Mouse (Mus musculus) forebrain, embryonic 14.5 days (tissue): ENCODE measurements at regions not wholly inside any gene's neighbourhood (a gene's known extent, or its start where the extent isn't known, plus 50 kb on each side); places are given as distances from the start of the nearest gene placed in this dataset.

Source experiments
- ATAC-seq: fragments of 200-750 bp; cut with Nextera tagmentation; 2 replicates; pipeline ENCODE4 v1.8.0; 2017; ENCODE audit warnings: mild to moderate bottlenecking, moderate library complexity
- DNase-seq: peaks from one replicate; pipeline ENCODE4 v3.0.0-alpha.2; 2015; ENCODE audit warnings: low spot score
- H3K27ac ChIP-seq: fragments of 300-500 bp; sonication (generic); 2 replicates; pipeline ENCODE4 v1.5.1; 2014; ENCODE audit warnings: low read depth, mild to moderate bottlenecking, control low read depth, low read length, moderate library complexity
- H3K27me3 ChIP-seq: fragments of 300-500 bp; sonication (generic); replicated peaks from 2 replicates; pipeline ENCODE4 v1.6.1; 2014; ENCODE audit warnings: low read length, control low read depth, mixed read lengths; ENCODE audit not compliant: control insufficient read depth, insufficient read depth
- H3K36me3 ChIP-seq: fragments of 300-500 bp; sonication (generic); 2 replicates; pipeline ENCODE4 v1.6.1; 2014; ENCODE audit warnings: low read length, control low read depth; ENCODE audit not compliant: control insufficient read depth, insufficient read depth
- H3K4me1 ChIP-seq: fragments of 300-500 bp; sonication (generic); 2 replicates; pipeline ENCODE4 v1.6.1; 2014; ENCODE audit warnings: antibody characterized with exemption, low read length, control low read depth; ENCODE audit not compliant: control insufficient read depth, insufficient read depth
- H3K4me2 ChIP-seq: fragments of 300-500 bp; sonication (generic); 2 replicates; pipeline ENCODE4 v1.6.1; 2014; ENCODE audit warnings: mild to moderate bottlenecking, control low read depth, low read length
- H3K4me3 ChIP-seq: fragments of 300-500 bp; sonication (generic); 2 replicates; pipeline ENCODE4 v1.5.1; 2014; ENCODE audit warnings: low read depth, low read length, control low read depth
- H3K9ac ChIP-seq: fragments of 300-500 bp; sonication (generic); 2 replicates; pipeline ENCODE4 v1.6.1; 2014; ENCODE audit warnings: mild to moderate bottlenecking, low read length, control low read depth, moderate library complexity
- H3K9me3 ChIP-seq: fragments of 300-500 bp; sonication (generic); replicated peaks from 2 replicates; pipeline ENCODE4 v1.6.1; 2016; ENCODE audit warnings: low read length, control low read depth, mixed read lengths; ENCODE audit not compliant: control insufficient read depth
- WGBS: fragments of 180-500 bp; shearing (Covaris S2); extraction: QIAGEN DNeasy Blood & Tissue Kit; methylation state at CpG from one replicate; pipeline ENCODE4 v1.1.7; 2014; 5-methylcytosine and 5-hydroxymethylcytosine counted together

DNA sequence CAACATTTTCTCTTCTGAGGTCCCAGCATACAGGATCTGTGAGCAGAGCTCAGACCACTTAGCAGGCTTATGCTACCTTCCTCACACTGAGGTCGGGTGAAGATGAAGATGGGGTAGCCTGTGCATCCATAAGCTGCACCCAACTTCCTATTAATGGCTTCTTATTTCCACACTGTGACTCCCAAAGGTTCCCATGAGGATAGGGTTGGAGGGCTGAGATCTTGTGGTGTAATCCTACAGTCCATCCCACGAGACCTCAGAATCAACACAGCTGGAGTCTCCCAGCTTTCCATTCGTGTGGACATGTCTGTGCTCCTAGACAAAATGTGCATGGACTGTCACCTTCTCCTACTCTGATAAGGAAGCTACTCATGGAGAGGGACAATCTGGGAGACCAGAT is 80.0 kb upstream of the Cd93 start:
- no peak for ATAC-seq
- H3K4me1 ChIP-seq = no peaks in the 10 kb centered on the region
- no peaks in the 10 kb centered on the region for H3K36me3 ChIP-seq
- no peak overlapping the region for H3K27ac ChIP-seq
- H3K4me2 ChIP-seq = no peak overlapping the region
- DNase-seq = no peak
- no peak overlapping the region for H3K4me3 ChIP-seq
- no peaks in the 10 kb centered on the region for H3K27me3 ChIP-seq
- WGBS = 75% methylated on average over 3 of the region's 3 CpGs
- H3K9ac ChIP-seq = no peak overlapping the region
- no peaks in the 10 kb centered on the region for H3K9me3 ChIP-seq

DNA sequence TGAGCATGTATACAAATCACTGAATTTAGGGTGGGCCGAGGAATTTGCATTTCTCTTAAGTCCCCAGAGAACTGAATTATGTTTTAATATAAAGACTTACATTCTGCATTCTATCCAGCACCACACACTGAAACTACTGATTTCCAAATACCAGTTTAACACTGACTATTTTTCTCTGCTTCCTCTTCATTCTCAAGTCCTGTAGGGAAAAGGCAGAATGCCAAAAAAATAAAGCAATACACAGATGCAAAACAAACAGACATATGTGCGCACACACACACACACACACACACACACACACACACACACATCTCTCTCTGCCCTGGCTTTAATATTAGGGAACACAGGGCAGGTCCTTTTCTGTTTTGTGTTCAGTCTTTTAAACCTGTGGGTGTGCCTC is 79.6 kb upstream of the Cd93 start:
- ATAC-seq (no peak), DNase-seq (peak; percentile 3)
- Histone ChIP-seq H3K27ac (no peak overlapping the region), H3K9me3 (no peaks in the 10 kb centered on the region), H3K4me2 (no peak overlapping the region), H3K36me3 (no peaks in the 10 kb centered on the region), H3K4me1 (no peaks in the 10 kb centered on the region), H3K27me3 (no peaks in the 10 kb centered on the region), H3K9ac (no peak overlapping the region), H3K4me3 (no peak overlapping the region)
- 88% methylated on average over 2 of the region's 2 CpGs for WGBS

DNA sequence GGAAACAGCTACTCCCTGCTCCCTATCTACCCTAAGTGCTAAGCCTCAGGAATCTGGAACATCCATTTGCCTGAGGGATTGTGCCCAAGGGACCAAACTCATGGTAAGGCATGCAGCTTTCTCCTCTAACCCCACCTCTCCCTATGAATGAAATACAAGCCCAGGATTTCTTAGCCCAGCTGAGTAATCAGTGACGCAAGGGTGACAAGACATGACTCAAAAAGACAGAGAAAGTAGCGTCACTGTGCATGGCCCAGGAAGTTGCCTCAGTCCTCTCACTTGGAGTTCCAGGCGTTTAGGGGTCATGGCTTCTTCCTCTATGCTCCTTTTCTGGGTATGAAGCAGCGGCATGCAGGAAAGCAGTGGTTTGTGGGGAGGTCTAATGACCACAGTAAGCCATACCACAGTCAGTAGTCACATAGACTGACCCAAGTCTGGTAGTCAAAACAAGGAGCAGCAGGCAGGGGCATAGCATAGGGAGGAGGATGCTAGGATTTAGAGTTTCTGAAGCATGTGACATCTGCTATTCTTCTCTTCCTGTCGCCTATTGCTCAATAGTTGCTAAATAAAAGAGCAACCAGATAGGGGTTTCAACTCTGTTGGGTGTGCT is 78.7 kb upstream of the Cd93 start:
- Histone ChIP-seq H3K4me2 (no peak overlapping the region), H3K27ac (no peak overlapping the region), H3K27me3 (no peaks in the 10 kb centered on the region), H3K9me3 (no peaks in the 10 kb centered on the region), H3K9ac (no peak overlapping the region), H3K4me3 (no peak overlapping the region), H3K36me3 (no peaks in the 10 kb centered on the region), H3K4me1 (no peaks in the 10 kb centered on the region)
- DNase-seq (no peak), ATAC-seq (no peak)
- WGBS = 76% methylated on average over 5 of the region's 5 CpGs

DNA sequence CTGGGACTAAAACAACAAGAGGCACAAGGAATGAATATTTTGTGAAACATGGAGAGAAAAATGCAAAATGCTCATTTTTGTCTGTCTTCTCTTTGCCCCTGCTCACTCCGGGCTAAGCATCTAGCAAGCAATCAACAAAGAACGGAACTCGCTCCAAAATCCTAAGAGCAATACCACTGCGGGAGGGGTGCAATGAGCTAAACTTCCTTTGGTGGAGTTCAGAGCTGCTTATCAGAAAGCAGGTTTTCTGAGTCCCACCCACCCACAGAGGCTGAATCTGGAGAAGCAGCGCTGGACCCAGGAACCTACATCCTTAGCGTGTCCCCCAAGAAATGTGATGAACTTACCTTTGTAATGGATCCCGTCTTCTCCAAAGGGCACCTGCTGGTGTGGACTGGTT is 76.9 kb upstream of the Cd93 start:
- Histone ChIP-seq H3K9ac (no peak overlapping the region), H3K9me3 (no peaks in the 10 kb centered on the region), H3K4me3 (no peak overlapping the region), H3K4me2 (no peak overlapping the region), H3K36me3 (no peaks in the 10 kb centered on the region), H3K4me1 (no peaks in the 10 kb centered on the region), H3K27me3 (no peaks in the 10 kb centered on the region), H3K27ac (no peak overlapping the region)
- ATAC-seq (no peak), DNase-seq (no peak)
- WGBS = 94% methylated on average over 7 of the region's 7 CpGs

DNA sequence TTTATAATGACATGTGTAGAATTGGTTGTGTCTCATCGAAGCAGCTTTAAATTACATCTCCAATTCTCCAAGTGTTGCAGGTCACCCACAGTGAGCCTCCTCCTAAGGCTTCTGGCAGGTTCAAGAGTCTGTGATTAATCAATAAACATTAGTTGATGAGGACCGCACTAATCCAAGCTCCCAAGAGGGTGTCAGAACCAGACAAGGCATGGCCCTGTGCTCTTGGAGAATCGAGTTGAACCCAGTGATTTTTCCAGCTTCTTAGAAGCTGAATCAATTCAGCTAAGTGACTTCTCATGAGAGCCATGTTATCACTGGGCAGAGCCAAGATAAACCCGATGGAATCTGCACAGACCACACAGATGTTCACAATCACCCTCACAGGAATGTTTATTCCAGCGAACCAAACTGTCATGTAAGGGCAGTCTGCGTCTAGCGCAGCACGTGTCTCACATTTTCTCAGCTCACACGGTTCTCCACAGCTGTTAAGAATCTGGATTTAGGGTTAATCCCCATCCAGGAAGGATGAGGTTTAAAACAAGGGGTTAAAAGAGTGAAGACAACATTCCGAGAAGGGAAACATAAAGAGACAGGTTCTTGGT is 76.4 kb upstream of the Cd93 start:
- DNase-seq = peak; percentile 2
- no peaks in the 10 kb centered on the region for H3K27me3 ChIP-seq
- WGBS = 78% methylated on average over 10 of the region's 10 CpGs
- H3K9ac ChIP-seq = no peak overlapping the region
- no peak overlapping the region for H3K4me2 ChIP-seq
- H3K36me3 ChIP-seq = no peaks in the 10 kb centered on the region
- H3K4me1 ChIP-seq = no peaks in the 10 kb centered on the region
- no peak for ATAC-seq
- H3K27ac ChIP-seq = no peak overlapping the region
- H3K9me3 ChIP-seq = no peaks in the 10 kb centered on the region
- H3K4me3 ChIP-seq = no peak overlapping the region

DNA sequence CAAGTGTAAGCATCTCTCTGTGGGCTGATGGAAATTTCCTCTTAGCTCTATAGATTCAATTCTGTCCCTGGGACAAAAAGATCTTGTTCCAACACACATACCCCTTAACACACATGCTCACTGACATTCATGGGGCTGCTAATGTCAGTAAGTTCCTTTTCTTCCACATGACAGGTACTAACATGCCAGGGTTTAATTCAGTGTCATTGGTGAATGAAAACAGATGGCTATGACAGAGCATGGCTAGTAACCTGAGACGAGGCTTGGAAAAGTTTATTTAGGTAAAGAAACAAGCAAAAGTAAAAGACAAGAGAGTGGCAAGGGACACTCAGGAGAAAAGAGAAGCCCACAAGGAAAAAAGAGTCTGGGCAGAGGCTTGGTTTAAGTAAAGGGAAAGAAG is 74.5 kb upstream of the Cd93 start:
- WGBS = 58% methylated on average over 1 of the region's 1 CpGs
- no peak overlapping the region for H3K27ac ChIP-seq

DNA sequence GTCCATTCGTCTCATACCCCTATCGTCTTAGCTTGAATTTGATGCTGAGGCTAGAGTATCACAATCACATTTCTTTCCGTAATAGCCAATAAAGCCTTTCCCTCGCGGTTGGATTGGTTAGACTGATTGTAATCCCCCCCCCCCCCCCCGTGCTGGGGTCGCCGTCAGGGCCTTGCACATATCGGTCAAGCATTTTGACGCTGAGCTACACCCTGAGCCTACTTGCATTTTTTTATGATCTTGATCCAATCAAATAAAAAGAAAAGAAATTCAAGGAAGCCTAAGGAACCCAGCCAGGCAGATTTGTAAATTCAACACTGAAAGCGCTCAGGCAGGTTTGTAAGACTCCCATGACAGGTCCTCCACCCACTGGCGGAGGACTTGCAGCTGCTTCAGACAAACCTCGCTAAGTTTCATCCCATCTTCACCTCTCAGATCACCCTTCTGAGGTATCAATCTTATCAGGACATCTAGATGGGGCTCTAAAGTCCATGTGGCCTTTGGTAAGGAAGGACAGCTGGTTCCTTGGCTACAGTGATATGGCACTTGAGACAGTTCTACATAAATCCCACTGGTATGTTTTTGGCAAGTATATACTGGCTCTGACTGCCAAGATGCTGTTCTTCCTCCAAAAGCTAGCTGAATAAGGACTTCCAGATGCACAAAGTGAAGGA is 66.8 kb upstream of the Cd93 start:
- H3K36me3 ChIP-seq = no peaks in the 10 kb centered on the region
- H3K9me3 ChIP-seq = no peaks in the 10 kb centered on the region
- DNase-seq (no peak), ATAC-seq (no peak)
- H3K4me1 ChIP-seq = no peaks in the 10 kb centered on the region
- no peak overlapping the region for H3K4me2 ChIP-seq
- no peak overlapping the region for H3K9ac ChIP-seq
- H3K4me3 ChIP-seq = no peak overlapping the region
- 88% methylated on average over 13 of the region's 13 CpGs for WGBS
- H3K27ac ChIP-seq = no peak overlapping the region
- no peaks in the 10 kb centered on the region for H3K27me3 ChIP-seq

More for the DNA sequence above, 74.5 kb upstream of the Cd93 start:
- no peak overlapping the region for H3K4me2 ChIP-seq
- H3K4me3 ChIP-seq = no peak overlapping the region
- no peak for DNase-seq
- H3K4me1 ChIP-seq = no peaks in the 10 kb centered on the region
- no peak overlapping the region for H3K9ac ChIP-seq
- no peaks in the 10 kb centered on the region for H3K9me3 ChIP-seq
- ATAC-seq = no peak
- H3K27me3 ChIP-seq = no peaks in the 10 kb centered on the region
- H3K36me3 ChIP-seq = no peaks in the 10 kb centered on the region

DNA sequence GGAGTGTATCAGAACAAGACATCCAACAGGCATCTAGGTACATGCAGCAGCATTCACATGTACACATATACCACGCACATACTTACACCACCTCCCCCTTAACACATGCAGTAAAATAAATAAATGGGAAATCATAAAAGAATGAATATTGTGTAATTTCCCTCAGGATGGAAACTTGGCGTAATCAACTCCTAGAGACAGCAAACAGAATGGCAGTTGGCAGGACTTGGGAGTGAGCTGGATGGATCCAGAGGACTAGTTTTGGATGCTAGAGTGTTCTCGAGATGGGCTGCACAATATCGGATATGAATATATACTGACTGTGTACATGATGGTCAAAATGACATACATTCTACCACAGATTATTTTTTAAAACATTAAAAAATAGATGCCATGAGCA is 66.0 kb upstream of the Cd93 start:
- ATAC-seq = no peak
- Histone ChIP-seq H3K36me3 (no peaks in the 10 kb centered on the region), H3K27ac (no peak overlapping the region), H3K9ac (no peak overlapping the region), H3K4me1 (no peaks in the 10 kb centered on the region), H3K4me2 (no peak overlapping the region), H3K27me3 (no peaks in the 10 kb centered on the region), H3K9me3 (no peaks in the 10 kb centered on the region), H3K4me3 (no peak overlapping the region)
- 92% methylated on average over 4 of the region's 4 CpGs for WGBS
- DNase-seq = no peak

DNA sequence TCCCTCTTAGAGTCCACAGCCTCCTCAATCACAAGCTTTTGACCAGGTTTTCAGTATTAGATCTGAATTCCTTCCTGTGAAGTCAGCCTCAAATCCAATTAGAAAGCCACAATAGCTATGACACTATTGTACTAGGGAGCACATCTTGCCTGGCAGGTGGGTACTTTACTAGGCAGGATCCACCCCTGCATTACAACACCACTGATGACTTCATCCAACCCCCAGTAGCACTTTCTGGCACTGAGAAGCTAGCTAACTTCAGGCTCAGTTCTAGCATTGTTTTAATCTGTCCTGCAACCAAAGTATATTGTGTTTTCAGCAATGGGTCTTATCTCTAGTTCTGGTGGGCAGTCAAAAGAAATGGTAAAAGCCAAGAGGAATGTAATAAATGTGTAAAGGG is 64.2 kb upstream of the Cd93 start:
- DNase-seq (no peak), ATAC-seq (no peak)
- Histone ChIP-seq H3K27ac (no peak overlapping the region), H3K4me1 (no peaks in the 10 kb centered on the region), H3K4me2 (no peak overlapping the region), H3K36me3 (no peaks in the 10 kb centered on the region), H3K27me3 (no peaks in the 10 kb centered on the region), H3K9me3 (no peaks in the 10 kb centered on the region), H3K9ac (no peak overlapping the region), H3K4me3 (no peak overlapping the region)
